Mouse (Mus musculus): ENCODE results near the gene Slc5a5.
A peak's percentile ranks its signal among the peaks of the same experiment; 100 is the strongest.

Slc5a5 gene

DNA sequence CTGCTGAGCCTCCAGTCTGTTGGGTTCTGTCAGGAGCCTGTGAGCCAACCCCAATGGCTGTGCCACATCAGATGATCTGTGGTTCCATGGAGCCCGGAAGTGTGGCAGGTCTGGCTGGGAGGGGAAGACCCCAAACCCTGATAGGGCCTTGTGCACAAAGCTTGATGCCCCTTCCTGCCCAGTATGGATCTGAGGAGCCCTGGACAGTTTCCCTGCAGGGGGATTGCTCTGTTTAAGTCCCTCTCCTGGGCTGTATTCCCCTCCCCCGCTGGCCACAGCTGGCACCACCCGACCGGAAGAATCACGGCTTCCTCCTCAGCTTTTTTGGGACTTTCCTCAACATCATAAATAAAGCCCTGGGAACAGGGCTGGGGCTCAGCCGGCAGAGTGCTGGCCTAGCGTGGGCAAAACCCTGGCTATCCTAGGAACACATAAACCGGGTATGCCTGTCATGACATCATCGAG lies 59.5 kb downstream of the Slc5a5 start:
- DNase-seq (ENCODE audit: low spot score in 2 of 2): peak; percentile 45 to 46

Data from spleen, postnatal 36 days (tissue).